Mouse (Mus musculus): ENCODE measurements around the gene Nfkb1. TPM values are rescaled to one million over a fixed set of nuclear protein-coding genes. Genes with fewer than 3 reads are reported as not detected.

Nfkb1 gene
- total and polyA plus RNA-seq, 2 experiments from 2014 or later, result 4.2 to 26.2 TPM

GRCm38 (mm10) chr3:135686419-135686818 is 4.9 kb downstream of the Nfkb1 start:
- no peaks in the 10 kb centered on the region for H3K9me3 ChIP-seq (ENCODE audit: low read length)

GRCm38 (mm10) chr3:135683275-135683674 is 8.1 kb downstream of the Nfkb1 start:
- WGBS, result 78% methylated on average over 6 of the region's 6 CpGs
- Histone ChIP-seq H3K9me3 (ENCODE audit: low read length) (no peaks in the 10 kb centered on the region), H3K4me1 (ENCODE audit: insufficient read depth, low read length) (no peaks in the 10 kb centered on the region), H3K4me3 (ENCODE audit: low read depth, low read length) (no peak overlapping the region), H3K9ac (replicated peaks; ENCODE audit: low read length, poor library complexity, severe bottlenecking) (no peak overlapping the region), H3K27ac (ENCODE audit: low read depth, low read length) (no peak overlapping the region), H3K27me3 (ENCODE audit: insufficient read depth, low read length) (no peaks in the 10 kb centered on the region), H3K4me2 (ENCODE audit: low read depth, low read length, poor library complexity, severe bottlenecking) (no peak overlapping the region), H3K36me3 (ENCODE audit: insufficient read depth, low read length) (no peaks in the 10 kb centered on the region)
- ATAC-seq (ENCODE audit: low FRiP score) (no peak), DNase-seq (ENCODE audit: low spot score) (no peak)
- no peak for TF ChIP-seq CTCF (IDR thresholded peaks at IDR 0.05)

More at GRCm38 (mm10) chr3:135686419-135686818, 4.9 kb downstream of the Nfkb1 start:
- WGBS, result 80% methylated on average over 5 of the region's 5 CpGs
- ATAC-seq (ENCODE audit: low FRiP score), result no peak
- Histone ChIP-seq H3K4me2 (ENCODE audit: low read depth, low read length, poor library complexity, severe bottlenecking) (no peak overlapping the region), H3K4me1 (ENCODE audit: insufficient read depth, low read length) (0 out of 2 replicates have a peak, but pooled peaks cover 4% of the 10 kb centered on the region), H3K4me3 (ENCODE audit: low read depth, low read length) (no peak overlapping the region), H3K9ac (replicated peaks; ENCODE audit: low read length, poor library complexity, severe bottlenecking) (no peak overlapping the region), H3K27ac (ENCODE audit: low read depth, low read length) (no peak overlapping the region), H3K36me3 (ENCODE audit: insufficient read depth, low read length) (no peaks in the 10 kb centered on the region), H3K27me3 (ENCODE audit: insufficient read depth, low read length) (no peaks in the 10 kb centered on the region)
- DNase-seq (ENCODE audit: low spot score), result no peak
- no peak for TF ChIP-seq CTCF (IDR thresholded peaks at IDR 0.05)

GRCm38 (mm10) chr3:135682240-135682639 is 9.1 kb downstream of the Nfkb1 start:
- no peak for ATAC-seq (ENCODE audit: low FRiP score)
- 22% methylated on average over 3 of the region's 3 CpGs for WGBS
- no peak overlapping the region for H3K4me3 ChIP-seq (ENCODE audit: low read depth, low read length)
- DNase-seq (ENCODE audit: low spot score), result no peak
- H3K27me3 ChIP-seq (ENCODE audit: insufficient read depth, low read length), result no peaks in the 10 kb centered on the region
- H3K9ac ChIP-seq (replicated peaks; ENCODE audit: low read length, poor library complexity, severe bottlenecking), result no peak overlapping the region
- no peak for TF ChIP-seq CTCF (IDR thresholded peaks at IDR 0.05)
- H3K4me1 ChIP-seq (ENCODE audit: insufficient read depth, low read length), result no peaks in the 10 kb centered on the region
- H3K4me2 ChIP-seq (ENCODE audit: low read depth, low read length, poor library complexity, severe bottlenecking), result no peak overlapping the region
- no peaks in the 10 kb centered on the region for H3K36me3 ChIP-seq (ENCODE audit: insufficient read depth, low read length)
- H3K9me3 ChIP-seq (ENCODE audit: low read length), result no peaks in the 10 kb centered on the region
- H3K27ac ChIP-seq (ENCODE audit: low read depth, low read length), result no peak overlapping the region

GRCm38 (mm10) chr3:135681272-135681783 is 10.0 kb downstream of the Nfkb1 start:
- Histone ChIP-seq H3K36me3 (ENCODE audit: insufficient read depth, low read length) (no peaks in the 10 kb centered on the region), H3K27ac (ENCODE audit: low read depth, low read length) (no peak overlapping the region), H3K4me3 (ENCODE audit: low read depth, low read length) (no peak overlapping the region), H3K27me3 (ENCODE audit: insufficient read depth, low read length) (no peaks in the 10 kb centered on the region), H3K9me3 (ENCODE audit: low read length) (no peaks in the 10 kb centered on the region), H3K4me1 (ENCODE audit: insufficient read depth, low read length) (no peaks in the 10 kb centered on the region), H3K9ac (replicated peaks; ENCODE audit: low read length, poor library complexity, severe bottlenecking) (no peak overlapping the region), H3K4me2 (ENCODE audit: low read depth, low read length, poor library complexity, severe bottlenecking) (no peak overlapping the region)
- no peak for TF ChIP-seq CTCF (IDR thresholded peaks at IDR 0.05)
- ATAC-seq (ENCODE audit: low FRiP score) (no peak), DNase-seq (ENCODE audit: low spot score) (no peak)
- WGBS, result 80% methylated on average over 8 of the region's 8 CpGs

DNA sequence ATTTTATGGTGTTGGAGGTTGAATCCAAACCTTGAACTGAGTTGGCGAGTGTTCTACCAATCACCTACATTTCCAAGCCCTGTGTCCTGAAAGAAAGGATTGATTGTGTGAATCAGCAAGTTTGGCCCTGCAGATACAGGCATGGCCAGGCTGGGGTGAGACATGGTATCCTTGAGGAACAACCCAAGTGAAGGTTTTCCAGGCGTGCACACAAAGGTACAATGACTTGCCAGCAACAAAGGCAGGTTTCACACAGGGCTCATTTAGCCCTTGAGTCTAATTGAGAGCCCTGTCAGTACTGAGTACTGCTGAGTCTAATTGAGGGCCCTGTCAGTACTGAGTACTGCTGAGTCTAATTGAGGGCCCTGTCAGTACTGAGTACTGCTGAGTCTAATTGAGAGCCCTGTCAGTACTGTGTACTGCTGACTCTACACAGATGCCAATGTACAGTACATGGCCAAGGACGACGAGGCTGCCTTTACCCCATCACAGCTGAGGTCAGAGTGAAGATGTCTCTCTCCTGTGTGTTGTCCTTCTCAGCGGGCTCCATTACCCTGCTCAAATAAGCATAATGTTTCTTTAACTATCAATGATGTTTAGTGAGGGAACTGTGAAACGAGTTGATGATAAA is 11.0 kb downstream of the Nfkb1 start:
- 87% methylated on average over 6 of the region's 6 CpGs for WGBS
- H3K9ac ChIP-seq (replicated peaks; ENCODE audit: low read length, poor library complexity, severe bottlenecking), result no peak overlapping the region
- no peaks in the 10 kb centered on the region for H3K4me1 ChIP-seq (ENCODE audit: insufficient read depth, low read length)
- no peak overlapping the region for H3K4me2 ChIP-seq (ENCODE audit: low read depth, low read length, poor library complexity, severe bottlenecking)
- DNase-seq (ENCODE audit: low spot score), result no peak
- no peak overlapping the region for H3K4me3 ChIP-seq (ENCODE audit: low read depth, low read length)
- no peak overlapping the region for H3K27ac ChIP-seq (ENCODE audit: low read depth, low read length)
- no peaks in the 10 kb centered on the region for H3K27me3 ChIP-seq (ENCODE audit: insufficient read depth, low read length)
- no peak for ATAC-seq (ENCODE audit: low FRiP score)
- H3K9me3 ChIP-seq (ENCODE audit: low read length), result no peaks in the 10 kb centered on the region
- no peak for TF ChIP-seq CTCF (IDR thresholded peaks at IDR 0.05)
- no peaks in the 10 kb centered on the region for H3K36me3 ChIP-seq (ENCODE audit: insufficient read depth, low read length)

DNA sequence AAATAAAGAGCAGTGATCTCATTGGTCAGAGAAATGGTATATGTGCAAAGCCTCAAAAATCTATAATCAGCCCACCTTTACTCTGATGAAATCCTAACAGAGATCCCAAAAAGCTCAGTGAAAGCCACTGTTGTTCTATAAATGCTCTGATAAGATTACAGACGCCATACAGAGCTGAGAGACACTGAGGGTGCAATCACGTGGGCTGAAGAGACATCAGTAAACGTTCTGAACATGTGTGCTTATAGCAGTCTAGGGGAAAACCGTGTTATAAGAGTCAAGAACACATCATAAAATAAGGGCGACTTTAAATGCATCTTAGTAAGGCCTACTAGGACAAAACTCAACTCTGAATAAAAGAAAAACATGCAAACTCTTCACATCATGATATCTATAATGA is 14.3 kb downstream of the Nfkb1 start:
- Histone ChIP-seq H3K9me3 (ENCODE audit: low read length) (no peaks in the 10 kb centered on the region), H3K9ac (replicated peaks; ENCODE audit: low read length, poor library complexity, severe bottlenecking) (no peak overlapping the region), H3K4me3 (ENCODE audit: low read depth, low read length) (no peak overlapping the region), H3K36me3 (ENCODE audit: insufficient read depth, low read length) (no peaks in the 10 kb centered on the region), H3K27me3 (ENCODE audit: insufficient read depth, low read length) (no peaks in the 10 kb centered on the region), H3K4me2 (ENCODE audit: low read depth, low read length, poor library complexity, severe bottlenecking) (no peak overlapping the region), H3K4me1 (ENCODE audit: insufficient read depth, low read length) (peaks cover 5% of the 10 kb centered on the region), H3K27ac (ENCODE audit: low read depth, low read length) (no peak overlapping the region)
- TF ChIP-seq CTCF (IDR thresholded peaks at IDR 0.05), result no peak
- DNase-seq (ENCODE audit: low spot score), result no peak
- ATAC-seq (ENCODE audit: low FRiP score), result no peak
- WGBS, result 75% methylated on average over 5 of the region's 5 CpGs
